Mouse (Mus musculus) intestine, embryonic 16.5 days (tissue): ENCODE measurements around the gene Wfdc6b. TPM values are rescaled to one million over a fixed set of nuclear protein-coding genes. Genes with fewer than 3 reads are reported as not detected.

ENCODE experiments used
- ATAC-seq: fragments of 200-750 bp; cut with Nextera tagmentation; 2 replicates; pipeline ENCODE4 v1.8.0; 2017; ENCODE audit warnings: moderate TSS enrichment, moderate library complexity
- H3K27ac ChIP-seq: fragments of 300-500 bp; sonication (generic); 2 replicates; pipeline ENCODE4 v1.5.1; 2014; ENCODE audit warnings: mild to moderate bottlenecking, low read length
- H3K27me3 ChIP-seq: fragments of 300-500 bp; sonication (generic); replicated peaks from 2 replicates; pipeline ENCODE4 v1.6.1; 2014; ENCODE audit warnings: low read length, control low read depth, mixed read lengths; ENCODE audit not compliant: control insufficient read depth, insufficient read depth
- H3K36me3 ChIP-seq: fragments of 300-500 bp; sonication (generic); 2 replicates; pipeline ENCODE4 v1.6.1; 2014; ENCODE audit warnings: low read length, control low read depth; ENCODE audit not compliant: control insufficient read depth, insufficient read depth
- H3K4me1 ChIP-seq: fragments of 300-500 bp; sonication (generic); 2 replicates; pipeline ENCODE4 v1.6.1; 2014; ENCODE audit warnings: low read length, control low read depth, mixed read lengths; ENCODE audit not compliant: control insufficient read depth, insufficient read depth
- H3K4me2 ChIP-seq: fragments of 300-500 bp; sonication (generic); 2 replicates; pipeline ENCODE4 v1.6.1; 2014; ENCODE audit warnings: low read depth, low read length, control low read depth
- H3K4me3 ChIP-seq: fragments of 300-500 bp; sonication (generic); 2 replicates; pipeline ENCODE4 v1.5.1; 2014; ENCODE audit warnings: mild to moderate bottlenecking, low read length
- H3K9ac ChIP-seq: fragments of 300-500 bp; sonication (generic); 2 replicates; pipeline ENCODE4 v1.6.1; 2014; ENCODE audit warnings: low read depth, low read length
- H3K9me3 ChIP-seq: fragments of 300-500 bp; sonication (generic); 2 replicates; pipeline ENCODE4 v1.6.1; 2016; ENCODE audit warnings: low read length, control low read depth; ENCODE audit not compliant: control insufficient read depth
- WGBS: fragments of 180-500 bp; shearing (Covaris S2); extraction: QIAGEN DNeasy Blood & Tissue Kit; methylation state at CpG from one replicate; pipeline ENCODE4 v1.1.7; 2014; 5-methylcytosine and 5-hydroxymethylcytosine counted together
- polyA plus RNA-seq: library from polyadenylated mRNA; unstranded; fragments of >200 nt; fragmentation: Nextera tagmentation; extraction: Ambion mirVana; gene quantifications from 2 replicates; pipeline ENCODE4 v1.2.1, GENCODE M21; 2015

The Wfdc6b gene
- polyA plus RNA-seq, 1 experiment from 2014 or later, result not detected

GRCm38 (mm10) chr2:164655858-164656257, 42.5 kb downstream of the Wfdc6b start, which contains the start of gene Wfdc10:
Gene Wfdc10 (plus strand): TSS chr2:164656046.
- no peak for ATAC-seq
- Histone ChIP-seq H3K27me3 (no peaks in the 10 kb centered on the region; the same call in 1 of the 2 replicates), H3K36me3 (no peaks in the 10 kb centered on the region), H3K4me1 (no peaks in the 10 kb centered on the region), H3K4me3 (no peak within 1 kb of the TSS), H3K4me2 (no peak within 1 kb of the TSS), H3K27ac (no peak within 1 kb of the TSS), H3K9me3 (no peaks in the 10 kb centered on the region), H3K9ac (no peak within 1 kb of the TSS)
- WGBS, result 15% methylated on average over 11 of the region's 11 CpGs

DNA sequence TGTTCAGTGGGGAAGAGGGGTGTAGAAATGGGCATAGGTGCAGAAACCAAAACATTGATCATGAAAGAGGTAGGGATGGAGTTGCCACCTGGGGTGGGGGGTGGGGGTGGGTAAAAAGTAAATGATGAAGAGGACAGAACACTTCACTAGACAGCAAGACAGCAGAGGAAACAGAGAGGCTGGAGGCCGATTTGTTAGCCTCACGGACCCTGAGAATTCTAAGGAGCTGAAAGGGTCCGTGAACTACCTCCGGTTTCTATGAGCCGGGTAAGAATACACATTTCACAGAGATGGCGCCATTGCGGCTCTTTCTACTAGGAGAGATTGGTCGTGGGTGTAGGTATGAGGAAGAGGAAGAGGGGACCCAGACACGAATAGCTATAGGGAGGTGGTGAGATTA, 43.2 kb downstream of the Wfdc6b start, which contains the start of gene Wfdc9:
TSS of gene Wfdc9 (minus strand) at position 101 of the 400 bp plus-strand sequence.
- Histone ChIP-seq H3K27ac (no peak within 1 kb of the TSS), H3K36me3 (no peaks in the 10 kb centered on the region), H3K9me3 (no peaks in the 10 kb centered on the region), H3K4me2 (no peak within 1 kb of the TSS), H3K4me3 (no peak within 1 kb of the TSS), H3K9ac (no peak within 1 kb of the TSS), H3K4me1 (no peaks in the 10 kb centered on the region), H3K27me3 (no peaks in the 10 kb centered on the region; the same call in 1 of the 2 replicates)
- 81% methylated on average over 9 of the region's 9 CpGs for WGBS
- no peak for ATAC-seq

- no peak for ATAC-seq
- 87% methylated on average over 7 of the region's 7 CpGs for WGBS
These were observed 51.5 kb downstream of the Wfdc6b start for GRCm38 (mm10) chr2:164664851-164665250.

More at GRCm38 (mm10) chr2:164664851-164665250, 51.5 kb downstream of the Wfdc6b start:
- Histone ChIP-seq H3K9me3 (0 out of 2 replicates have a peak, but pooled peaks cover 4% of the 10 kb centered on the region), H3K27me3 (no peaks in the 10 kb centered on the region), H3K4me1 (no peaks in the 10 kb centered on the region), H3K4me2 (no peak overlapping the region), H3K27ac (no peak overlapping the region), H3K36me3 (no peaks in the 10 kb centered on the region), H3K9ac (no peak overlapping the region), H3K4me3 (no peak overlapping the region)

Other genes starting within 250 kb of the Wfdc6b start
- 2.3 and 2.7 TPM in 2 replicates for gene Slpi, start 224.4 kb upstream of the Wfdc6b start, polyA plus RNA-seq
- gene Rbpjl, start 210.4 kb upstream of the Wfdc6b start, polyA plus RNA-seq, result 25.1 and 25.4 TPM in 2 replicates
- 8.3 and 9.0 TPM in 2 replicates for gene Matn4, start 208.4 kb upstream of the Wfdc6b start, polyA plus RNA-seq
- gene Sdc4, start 169.6 kb upstream of the Wfdc6b start, polyA plus RNA-seq, result 130 and 138 TPM in 2 replicates
- 54.0 and 56.4 TPM in 2 replicates for gene Sys1, start 156.6 kb upstream of the Wfdc6b start, polyA plus RNA-seq
- gene Gm20458, start 152.6 kb upstream of the Wfdc6b start, polyA plus RNA-seq, result 9.8 and 11.9 TPM in 2 replicates
- gene Trp53tg5, start 139.8 kb upstream of the Wfdc6b start, polyA plus RNA-seq, result not detected in 2 replicates
- gene Dbndd2, start 127.4 kb upstream of the Wfdc6b start, polyA plus RNA-seq, result 16.0 and 16.4 TPM in 2 replicates
- 59.1 and 61.4 TPM in 2 replicates for gene Pigt, start 116.0 kb upstream of the Wfdc6b start, polyA plus RNA-seq
- 36.8 and 42.4 TPM in 2 replicates for gene Wfdc2, start 51.1 kb upstream of the Wfdc6b start, polyA plus RNA-seq
- not detected in 2 replicates for gene Spint3, start 40.1 kb upstream of the Wfdc6b start, polyA plus RNA-seq
- 0.59 and 1.4 TPM in 2 replicates for gene Wfdc6a, start 28.1 kb upstream of the Wfdc6b start, polyA plus RNA-seq
- not detected in 2 replicates for gene Eppin, start 19.9 kb upstream of the Wfdc6b start, polyA plus RNA-seq
- gene Wfdc8, start 104 bp downstream of the Wfdc6b start, polyA plus RNA-seq, result not detected in 2 replicates
- gene Wfdc16, start 25.3 kb downstream of the Wfdc6b start, polyA plus RNA-seq, result not detected in 2 replicates
- gene Wfdc10, start 42.5 kb downstream of the Wfdc6b start, polyA plus RNA-seq, result 0.34 TPM in 1 of 2 replicates, not detected in the other
- gene Wfdc9, start 43.1 kb downstream of the Wfdc6b start, polyA plus RNA-seq, result not detected in 2 replicates
- not detected in 2 replicates for gene Wfdc11, start 60.6 kb downstream of the Wfdc6b start, polyA plus RNA-seq
- 0.17 and 0.21 TPM in 2 replicates for gene Wfdc13, start 71.6 kb downstream of the Wfdc6b start, polyA plus RNA-seq
- not detected in 2 replicates for gene Spint4, start 85.0 kb downstream of the Wfdc6b start, polyA plus RNA-seq
- not detected in 2 replicates for gene Spint5, start 101.8 kb downstream of the Wfdc6b start, polyA plus RNA-seq
- gene Wfdc3, start 132.4 kb downstream of the Wfdc6b start, polyA plus RNA-seq, result 1.3 and 1.8 TPM in 2 replicates
- gene Dnttip1, start 132.5 kb downstream of the Wfdc6b start, polyA plus RNA-seq, result 55.9 and 56.9 TPM in 2 replicates
- gene Ube2c, start 156.4 kb downstream of the Wfdc6b start, polyA plus RNA-seq, result 360 and 426 TPM in 2 replicates
- gene Tnnc2, start 166.4 kb downstream of the Wfdc6b start, polyA plus RNA-seq, result 3.2 and 3.9 TPM in 2 replicates
- gene Snx21, start 172.3 kb downstream of the Wfdc6b start, polyA plus RNA-seq, result 18.3 and 19.6 TPM in 2 replicates
- 37.5 and 39.5 TPM in 2 replicates for gene Acot8, start 191.4 kb downstream of the Wfdc6b start, polyA plus RNA-seq
- 9.3 and 10.3 TPM in 2 replicates for gene Zswim3, start 191.6 kb downstream of the Wfdc6b start, polyA plus RNA-seq
- 11.7 and 13.4 TPM in 2 replicates for gene Zswim1, start 209.2 kb downstream of the Wfdc6b start, polyA plus RNA-seq
- gene Spata25, start 215.0 kb downstream of the Wfdc6b start, polyA plus RNA-seq, result not detected in 2 replicates
- 418 and 551 TPM in 2 replicates for gene Ctsa, start 219.4 kb downstream of the Wfdc6b start, polyA plus RNA-seq
- 6.1 and 7.5 TPM in 2 replicates for gene Neurl2, start 219.9 kb downstream of the Wfdc6b start, polyA plus RNA-seq
- 31.4 and 31.5 TPM in 2 replicates for gene Pltp, start 244.2 kb downstream of the Wfdc6b start, polyA plus RNA-seq